Mouse (Mus musculus): ENCODE measurements around the gene Odf3.

GRCm38 (mm10) chr7:140843806-140844205, 3.8 kb upstream of the Odf3 start:
- no peak for TF ChIP-seq CTCF (IDR thresholded peaks at IDR 0.05; ENCODE audit: low read depth, low read length)
- no peak for TF ChIP-seq POLR2A (IDR thresholded peaks at IDR 0.05; ENCODE audit: insufficient read depth, low read length)
- TF ChIP-seq EP300 (IDR thresholded peaks at IDR 0.05; ENCODE audit: insufficient read depth, low read depth, low read length): no peak

Measured in ES-Bruce4 (cell line).